Mouse (Mus musculus) liver, adult 2 months (tissue): ENCODE measurements around the gene Spata13.

Experiments
- CTCF ChIP-seq: fragments of 200-500 bp; IDR thresholded peaks from 2 replicates; pipeline ENCODE4 v1.5.1; 2011; ENCODE audit warnings: low read depth, low read length, control low read depth
- POLR2A ChIP-seq: fragments of 200-500 bp; IDR thresholded peaks from 2 replicates; pipeline ENCODE4 v1.6.1; 2011; ENCODE audit warnings: low read length, control low read depth; ENCODE audit not compliant: insufficient read depth; ENCODE audit errors: extremely low read depth

- no peak for TF ChIP-seq POLR2A
- TF ChIP-seq CTCF = no peak
These were observed 168.2 kb downstream of the Spata13 start for GRCm38 (mm10) chr14:60802026-60802425.
